Mouse (Mus musculus) limb, embryonic 13.5 days (tissue): ENCODE data around the gene Adamts17. TPM values are rescaled to one million over a fixed set of nuclear protein-coding genes. Genes with fewer than 3 reads are reported as not detected.

Experiments used
- polyA plus RNA-seq: library from polyadenylated mRNA; unstranded; fragments of >200 nt; fragmentation: Nextera tagmentation; extraction: Ambion mirVana; gene quantifications from 2 replicates; pipeline ENCODE4 v1.2.1, GENCODE M21; 2015

The Adamts17 gene
- polyA plus RNA-seq, 1 experiment from 2014 or later = 15.3 TPM

Other genes starting within 250 kb of the Adamts17 start
- gene Asb7, start 150.1 kb upstream of the Adamts17 start, polyA plus RNA-seq = 16.4 and 19.5 TPM in 2 replicates
- gene Lins1, start 149.8 kb upstream of the Adamts17 start, polyA plus RNA-seq = 21.2 and 21.4 TPM in 2 replicates
- 4.4 and 4.9 TPM in 2 replicates for gene Cers3, start 96.2 kb upstream of the Adamts17 start, polyA plus RNA-seq